Mouse (Mus musculus): ENCODE data around the gene Myh11. TPM values are rescaled to one million over a fixed set of nuclear protein-coding genes. Genes with fewer than 3 reads are reported as not detected.

Gene Myh11
- polyA plus RNA-seq, 1 experiment from 2014 or later = 250 TPM

DNA sequence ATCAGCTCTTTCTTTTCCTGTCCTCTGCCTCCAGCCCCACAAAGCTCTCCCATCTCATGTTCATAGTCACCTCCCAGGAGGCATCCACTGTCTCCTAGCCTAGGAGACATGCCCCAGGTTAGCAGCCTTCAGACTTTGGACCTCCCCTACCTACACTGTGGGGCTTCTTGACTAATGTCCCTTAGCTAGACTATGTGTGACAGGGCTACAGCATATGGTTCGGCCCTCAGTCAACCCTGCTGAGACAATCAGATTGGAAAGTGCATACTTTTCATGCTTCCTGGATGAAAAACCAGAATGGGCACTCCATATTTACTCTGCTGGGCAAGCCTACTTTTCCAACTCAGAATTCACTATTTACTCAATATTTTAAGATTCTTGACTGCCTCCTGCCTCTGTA is 28.8 kb downstream of the Myh11 start:
- no peaks in the 10 kb centered on the region for H3K4me1 ChIP-seq (ENCODE audit: control insufficient read depth, insufficient read depth, low read length)
- H3K4me2 ChIP-seq (replicated peaks; ENCODE audit: low read depth, low read length) = no peak overlapping the region
- H3K9ac ChIP-seq (replicated peaks; ENCODE audit: low read depth, low read length) = no peak overlapping the region
- WGBS = 81% methylated on average over 1 of the region's 1 CpGs
- no peak overlapping the region for H3K27ac ChIP-seq (ENCODE audit: low read length)
- no peaks in the 10 kb centered on the region for H3K9me3 ChIP-seq (ENCODE audit: control insufficient read depth, low read depth, low read length)
- H3K4me3 ChIP-seq (ENCODE audit: low read depth, low read length) = no peak overlapping the region
- no peaks in the 10 kb centered on the region for H3K36me3 ChIP-seq (ENCODE audit: control insufficient read depth, insufficient read depth, low read length)
- no peaks in the 10 kb centered on the region for H3K27me3 ChIP-seq (ENCODE audit: control insufficient read depth, insufficient read depth, low read length)
- ATAC-seq (ENCODE audit: insufficient number of reproducible peaks, insufficient read depth, low FRiP score, low read depth) = peak; percentile 63; the same call in 1 of the 2 replicates

DNA sequence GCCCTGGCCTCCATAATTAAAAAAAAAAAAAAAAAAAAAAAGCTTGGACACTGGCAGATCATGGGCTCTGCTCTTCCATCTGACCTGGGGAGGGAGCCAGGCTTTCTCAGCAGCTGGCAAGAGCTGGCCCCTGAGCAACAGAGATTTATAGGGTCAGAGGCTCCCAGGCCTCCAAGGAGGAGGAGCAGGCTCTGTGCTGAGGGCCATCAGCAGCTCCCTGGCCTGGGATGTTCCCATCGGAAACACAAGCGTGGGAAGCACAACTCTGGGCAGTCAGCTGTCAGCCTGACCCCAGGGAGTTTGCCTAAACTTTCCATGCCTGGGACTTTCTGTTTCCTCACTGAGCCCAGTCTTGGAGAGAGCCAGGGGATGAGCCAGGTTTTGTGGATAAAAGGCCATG is 32.3 kb downstream of the Myh11 start:
- Histone ChIP-seq H3K4me3 (ENCODE audit: low read depth, low read length) (no peak overlapping the region), H3K27ac (ENCODE audit: low read length) (no peak overlapping the region), H3K9me3 (ENCODE audit: control insufficient read depth, low read depth, low read length) (no peaks in the 10 kb centered on the region), H3K36me3 (ENCODE audit: control insufficient read depth, insufficient read depth, low read length) (no peaks in the 10 kb centered on the region), H3K27me3 (ENCODE audit: control insufficient read depth, insufficient read depth, low read length) (no peaks in the 10 kb centered on the region), H3K9ac (replicated peaks; ENCODE audit: low read depth, low read length) (no peak overlapping the region), H3K4me1 (ENCODE audit: control insufficient read depth, insufficient read depth, low read length) (no peaks in the 10 kb centered on the region), H3K4me2 (replicated peaks; ENCODE audit: low read depth, low read length) (no peak overlapping the region)
- WGBS = 27% methylated on average over 2 of the region's 2 CpGs
- ATAC-seq (ENCODE audit: insufficient number of reproducible peaks, insufficient read depth, low FRiP score, low read depth) = no peak

DNA sequence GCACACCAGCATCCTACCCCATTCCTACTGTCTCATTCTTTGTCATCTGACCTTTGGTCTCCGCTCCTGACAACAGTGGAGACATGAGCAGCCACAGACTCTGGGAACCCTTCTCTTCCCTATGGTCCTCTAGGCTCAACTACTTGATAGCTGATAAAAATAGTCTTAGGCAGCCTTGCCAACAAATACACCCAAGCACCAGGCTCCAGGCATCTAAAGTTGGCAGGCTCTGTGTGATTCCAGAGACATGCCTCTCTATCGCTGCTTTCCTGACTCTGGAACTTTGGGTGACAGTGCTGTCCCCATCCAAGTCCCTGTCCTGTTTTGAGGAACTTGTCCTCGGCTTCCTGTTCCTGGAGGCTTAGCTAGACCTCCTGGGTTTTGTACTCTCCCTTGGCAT is 37.6 kb downstream of the Myh11 start:
- Histone ChIP-seq H3K27me3 (ENCODE audit: control insufficient read depth, insufficient read depth, low read length) (no peaks in the 10 kb centered on the region), H3K4me1 (ENCODE audit: control insufficient read depth, insufficient read depth, low read length) (no peaks in the 10 kb centered on the region), H3K4me3 (ENCODE audit: low read depth, low read length) (no peak overlapping the region), H3K27ac (ENCODE audit: low read length) (no peak overlapping the region), H3K4me2 (replicated peaks; ENCODE audit: low read depth, low read length) (no peak overlapping the region), H3K9me3 (ENCODE audit: control insufficient read depth, low read depth, low read length) (no peaks in the 10 kb centered on the region), H3K9ac (replicated peaks; ENCODE audit: low read depth, low read length) (no peak overlapping the region), H3K36me3 (ENCODE audit: control insufficient read depth, insufficient read depth, low read length) (no peaks in the 10 kb centered on the region)
- no peak for ATAC-seq (ENCODE audit: insufficient number of reproducible peaks, insufficient read depth, low FRiP score, low read depth)
- WGBS = 87% methylated on average over 3 of the region's 3 CpGs

DNA sequence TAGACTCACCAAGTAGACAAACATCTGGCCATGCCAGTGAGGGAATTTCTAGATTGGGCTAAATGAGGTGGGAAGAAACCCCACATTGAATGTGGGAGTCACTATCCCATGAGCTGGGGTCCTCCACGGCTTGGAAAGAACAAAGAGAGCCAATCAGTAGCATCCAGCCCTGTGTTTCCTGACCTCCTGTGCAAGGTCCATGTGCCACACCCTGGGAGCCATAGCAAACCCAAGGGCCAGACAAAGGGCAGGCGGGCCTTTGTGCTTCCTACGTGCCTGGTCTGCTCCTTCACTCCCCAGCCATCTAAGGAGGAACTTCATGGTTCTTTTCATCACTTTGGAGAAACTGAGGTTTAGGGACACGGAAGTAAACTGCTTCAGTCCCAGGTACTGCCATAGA is 38.3 kb downstream of the Myh11 start:
- no peak for ATAC-seq (ENCODE audit: insufficient number of reproducible peaks, insufficient read depth, low FRiP score, low read depth)
- Histone ChIP-seq H3K4me1 (ENCODE audit: control insufficient read depth, insufficient read depth, low read length) (no peaks in the 10 kb centered on the region), H3K27me3 (ENCODE audit: control insufficient read depth, insufficient read depth, low read length) (no peaks in the 10 kb centered on the region), H3K27ac (ENCODE audit: low read length) (no peak overlapping the region), H3K9ac (replicated peaks; ENCODE audit: low read depth, low read length) (no peak overlapping the region), H3K36me3 (ENCODE audit: control insufficient read depth, insufficient read depth, low read length) (no peaks in the 10 kb centered on the region), H3K4me2 (replicated peaks; ENCODE audit: low read depth, low read length) (no peak overlapping the region), H3K4me3 (ENCODE audit: low read depth, low read length) (no peak overlapping the region), H3K9me3 (ENCODE audit: control insufficient read depth, low read depth, low read length) (no peaks in the 10 kb centered on the region)
- WGBS = 77% methylated on average over 4 of the region's 4 CpGs

DNA sequence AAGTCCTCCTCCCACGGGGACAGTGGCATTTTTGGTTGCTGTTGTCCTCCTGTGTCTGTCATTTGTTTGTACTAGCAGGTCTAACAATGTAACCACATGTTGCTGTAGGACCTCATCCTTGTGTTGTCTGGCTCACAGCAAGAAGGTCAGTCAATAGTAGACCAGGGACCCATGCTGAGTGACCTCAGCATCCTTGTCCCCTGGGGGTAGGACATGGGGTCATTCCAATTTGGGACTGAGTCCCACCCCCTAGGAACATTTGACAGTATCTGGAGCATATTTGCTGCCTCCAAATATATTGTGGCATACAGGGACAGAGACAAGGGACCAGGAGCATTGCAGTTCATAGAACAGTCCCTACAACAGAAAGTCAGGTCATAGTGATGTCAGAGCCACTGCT is 41.3 kb downstream of the Myh11 start:
- no peaks in the 10 kb centered on the region for H3K36me3 ChIP-seq (ENCODE audit: control insufficient read depth, insufficient read depth, low read length)
- no peak overlapping the region for H3K4me3 ChIP-seq (ENCODE audit: low read depth, low read length)
- H3K27me3 ChIP-seq (ENCODE audit: control insufficient read depth, insufficient read depth, low read length) = no peaks in the 10 kb centered on the region
- H3K9me3 ChIP-seq (ENCODE audit: control insufficient read depth, low read depth, low read length) = no peaks in the 10 kb centered on the region
- no peak for ATAC-seq (ENCODE audit: insufficient number of reproducible peaks, insufficient read depth, low FRiP score, low read depth)
- no peak overlapping the region for H3K27ac ChIP-seq (ENCODE audit: low read length)
- H3K4me1 ChIP-seq (ENCODE audit: control insufficient read depth, insufficient read depth, low read length) = no peaks in the 10 kb centered on the region
- 74% methylated on average over 1 of the region's 1 CpGs for whole genome bisulfite sequencing
- H3K4me2 ChIP-seq (replicated peaks; ENCODE audit: low read depth, low read length) = no peak overlapping the region
- no peak overlapping the region for H3K9ac ChIP-seq (replicated peaks; ENCODE audit: low read depth, low read length)

DNA sequence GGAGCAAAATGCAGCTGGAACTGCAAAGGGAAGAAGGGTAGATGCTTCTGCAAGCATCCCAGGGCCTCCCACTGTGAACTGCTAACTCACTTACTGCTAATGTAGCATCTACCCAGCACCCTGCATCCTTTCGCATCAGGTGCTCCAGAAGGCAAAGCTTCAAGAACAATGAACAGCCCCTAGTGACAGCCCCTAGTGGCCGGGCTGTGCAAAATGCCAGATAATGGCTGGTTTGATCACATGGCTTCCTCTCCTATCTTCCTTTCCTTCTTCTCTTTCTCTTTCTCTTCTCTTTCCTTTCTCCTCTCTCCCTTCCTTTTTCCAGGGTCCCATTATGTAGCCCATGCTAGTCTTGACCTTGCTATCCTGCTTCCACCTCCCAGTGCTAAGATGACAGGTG is 48.6 kb downstream of the Myh11 start:
- no peaks in the 10 kb centered on the region for H3K4me1 ChIP-seq (ENCODE audit: control insufficient read depth, insufficient read depth, low read length)
- no peak overlapping the region for H3K4me2 ChIP-seq (replicated peaks; ENCODE audit: low read depth, low read length)
- H3K27me3 ChIP-seq (ENCODE audit: control insufficient read depth, insufficient read depth, low read length) = no peaks in the 10 kb centered on the region
- no peaks in the 10 kb centered on the region for H3K9me3 ChIP-seq (ENCODE audit: control insufficient read depth, low read depth, low read length)
- WGBS = 27% methylated on average over 2 of the region's 2 CpGs
- H3K27ac ChIP-seq (ENCODE audit: low read length) = no peak overlapping the region
- no peak overlapping the region for H3K4me3 ChIP-seq (ENCODE audit: low read depth, low read length)
- no peaks in the 10 kb centered on the region for H3K36me3 ChIP-seq (ENCODE audit: control insufficient read depth, insufficient read depth, low read length)
- ATAC-seq (ENCODE audit: insufficient number of reproducible peaks, insufficient read depth, low FRiP score, low read depth) = no peak
- no peak overlapping the region for H3K9ac ChIP-seq (replicated peaks; ENCODE audit: low read depth, low read length)

DNA sequence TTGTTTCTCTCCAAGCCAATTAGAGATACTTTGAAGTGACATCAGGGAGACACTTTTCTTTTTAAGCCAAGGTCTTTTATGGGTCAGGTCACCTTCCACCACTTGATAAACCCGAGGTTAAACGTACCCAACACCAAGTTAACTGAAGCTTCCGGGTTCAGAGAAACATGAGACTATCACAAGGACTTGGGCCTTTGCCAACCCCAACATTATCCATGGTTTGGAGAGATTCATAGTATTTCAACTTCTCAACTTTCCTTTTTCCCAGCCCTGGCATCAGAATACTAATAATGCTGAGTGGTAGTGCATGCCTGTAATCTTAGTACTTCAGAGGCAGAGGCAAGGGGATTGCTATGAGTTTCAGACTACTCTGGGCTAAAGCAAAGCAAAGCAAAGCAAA is 49.1 kb downstream of the Myh11 start:
- 63% methylated on average over 3 of the region's 3 CpGs for WGBS

DNA sequence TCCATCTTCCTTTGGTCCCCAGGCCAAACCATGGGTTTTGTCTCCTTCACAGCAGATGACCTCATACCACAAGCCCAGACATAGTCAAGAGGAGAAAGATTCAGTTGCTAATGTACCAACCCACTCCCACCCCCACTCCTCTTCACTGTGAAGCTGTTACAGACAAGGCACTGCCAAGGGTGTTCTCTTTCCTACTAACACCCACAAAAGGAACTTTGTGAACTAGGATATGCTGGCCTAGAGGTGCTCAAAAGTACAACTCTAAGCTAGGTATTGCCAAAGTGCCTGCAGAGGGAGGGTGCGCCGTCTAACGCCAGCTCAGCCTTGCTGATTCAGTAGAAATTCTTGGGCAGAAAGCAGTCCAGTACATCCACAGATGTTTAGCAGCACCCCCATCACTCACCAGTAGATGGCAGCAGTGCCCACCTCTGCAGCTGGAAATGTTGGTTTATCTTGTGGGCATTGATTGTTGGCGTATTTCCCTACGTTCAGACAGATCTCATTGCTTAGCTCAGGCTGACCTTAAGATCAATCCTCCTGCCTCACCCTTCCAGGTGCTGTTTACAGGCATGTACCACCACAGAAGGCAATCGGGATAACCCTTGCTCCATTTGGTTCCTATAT is 54.0 kb downstream of the Myh11 start:
- ATAC-seq (ENCODE audit: insufficient number of reproducible peaks, insufficient read depth, low FRiP score, low read depth) = peak; percentile 44; the same call in 1 of the 2 replicates
- WGBS = 22% methylated on average over 6 of the region's 6 CpGs

More for the DNA sequence above, 49.1 kb downstream of the Myh11 start:
- Histone ChIP-seq H3K9ac (replicated peaks; ENCODE audit: low read depth, low read length) (no peak overlapping the region), H3K4me3 (ENCODE audit: low read depth, low read length) (no peak overlapping the region), H3K4me2 (replicated peaks; ENCODE audit: low read depth, low read length) (no peak overlapping the region), H3K36me3 (ENCODE audit: control insufficient read depth, insufficient read depth, low read length) (no peaks in the 10 kb centered on the region), H3K27me3 (ENCODE audit: control insufficient read depth, insufficient read depth, low read length) (no peaks in the 10 kb centered on the region), H3K27ac (ENCODE audit: low read length) (no peak overlapping the region), H3K4me1 (ENCODE audit: control insufficient read depth, insufficient read depth, low read length) (no peaks in the 10 kb centered on the region), H3K9me3 (ENCODE audit: control insufficient read depth, low read depth, low read length) (no peaks in the 10 kb centered on the region)
- no peak for ATAC-seq (ENCODE audit: insufficient number of reproducible peaks, insufficient read depth, low FRiP score, low read depth)

DNA sequence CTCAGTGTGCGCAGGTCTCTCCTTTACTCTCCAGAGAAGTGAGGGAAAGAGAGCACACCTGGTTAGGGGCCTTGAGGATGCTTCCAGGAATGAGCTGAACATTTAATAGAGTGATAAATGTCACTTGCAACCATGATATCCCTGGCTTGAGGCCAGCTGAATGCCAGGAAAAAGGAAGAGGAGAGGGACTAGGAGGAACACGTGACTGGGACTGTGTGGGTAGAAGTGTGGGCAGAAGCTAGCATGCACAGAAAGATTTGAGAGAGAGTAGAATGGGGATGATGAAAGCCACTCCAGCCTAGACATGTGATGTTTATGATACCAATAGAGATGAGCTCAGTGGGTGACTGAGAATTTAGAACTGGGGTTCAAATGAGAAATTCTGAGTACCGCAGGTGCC is 76.0 kb downstream of the Myh11 start:
- 84% methylated on average over 3 of the region's 3 CpGs for WGBS
- no peaks in the 10 kb centered on the region for H3K4me1 ChIP-seq (ENCODE audit: control insufficient read depth, insufficient read depth, low read length)
- no peak for ATAC-seq (ENCODE audit: insufficient number of reproducible peaks, insufficient read depth, low FRiP score, low read depth)
- no peaks in the 10 kb centered on the region for H3K27me3 ChIP-seq (ENCODE audit: control insufficient read depth, insufficient read depth, low read length)
- H3K36me3 ChIP-seq (ENCODE audit: control insufficient read depth, insufficient read depth, low read length) = no peaks in the 10 kb centered on the region; the same call in 1 of the 2 replicates
- H3K27ac ChIP-seq (ENCODE audit: low read length) = no peak overlapping the region
- no peak overlapping the region for H3K4me2 ChIP-seq (replicated peaks; ENCODE audit: low read depth, low read length)
- no peak overlapping the region for H3K4me3 ChIP-seq (ENCODE audit: low read depth, low read length)
- no peak overlapping the region for H3K9ac ChIP-seq (replicated peaks; ENCODE audit: low read depth, low read length)
- H3K9me3 ChIP-seq (ENCODE audit: control insufficient read depth, low read depth, low read length) = no peaks in the 10 kb centered on the region

More for the DNA sequence above, 54.0 kb downstream of the Myh11 start:
- Histone ChIP-seq H3K9me3 (ENCODE audit: control insufficient read depth, low read depth, low read length) (no peaks in the 10 kb centered on the region), H3K4me2 (replicated peaks; ENCODE audit: low read depth, low read length) (no peak overlapping the region), H3K36me3 (ENCODE audit: control insufficient read depth, insufficient read depth, low read length) (no peaks in the 10 kb centered on the region), H3K27ac (ENCODE audit: low read length) (no peak overlapping the region), H3K27me3 (ENCODE audit: control insufficient read depth, insufficient read depth, low read length) (no peaks in the 10 kb centered on the region), H3K4me3 (ENCODE audit: low read depth, low read length) (no peak overlapping the region), H3K9ac (replicated peaks; ENCODE audit: low read depth, low read length) (no peak overlapping the region), H3K4me1 (ENCODE audit: control insufficient read depth, insufficient read depth, low read length) (no peaks in the 10 kb centered on the region)
